Mouse (Mus musculus) forebrain, postnatal 0 days (tissue): ENCODE measurements around the gene Ppp1r10. TPM values are rescaled to one million over a fixed set of nuclear protein-coding genes. Genes with fewer than 3 reads are reported as not detected.

ENCODE experiments used
- ATAC-seq: fragments of 200-750 bp; cut with Nextera tagmentation; 2 replicates; pipeline ENCODE4 v1.8.0; 2017; ENCODE audit warnings: mild to moderate bottlenecking, moderate library complexity
- DNase-seq: peaks from one replicate; pipeline ENCODE4 v3.0.0-alpha.2; 2015
- H3K27ac ChIP-seq: fragments of 300-500 bp; sonication (generic); 2 replicates; pipeline ENCODE4 v1.5.1; 2014; ENCODE audit warnings: low read depth, mild to moderate bottlenecking, antibody characterized with exemption, low read length, moderate library complexity, mixed read lengths
- H3K27me3 ChIP-seq: fragments of 300-500 bp; sonication (generic); 2 replicates; pipeline ENCODE4 v1.6.1; 2014; ENCODE audit warnings: mild to moderate bottlenecking, low read length, mixed read lengths; ENCODE audit not compliant: insufficient read depth
- H3K36me3 ChIP-seq: fragments of 300-500 bp; sonication (generic); 2 replicates; pipeline ENCODE4 v1.6.1; 2014; ENCODE audit warnings: mild to moderate bottlenecking, moderate library complexity; ENCODE audit not compliant: insufficient read depth
- H3K4me1 ChIP-seq: fragments of 300-500 bp; sonication (generic); 2 replicates; pipeline ENCODE4 v1.6.1; 2014; ENCODE audit warnings: antibody characterized with exemption; ENCODE audit not compliant: insufficient read depth
- H3K4me2 ChIP-seq: fragments of 300-500 bp; sonication (generic); 2 replicates; pipeline ENCODE4 v1.6.1; 2014; ENCODE audit warnings: low read depth, mild to moderate bottlenecking, moderate library complexity
- H3K4me3 ChIP-seq: fragments of 300-500 bp; sonication (generic); 2 replicates; pipeline ENCODE4 v1.5.1; 2014; ENCODE audit warnings: low read depth, low read length, mixed read lengths
- H3K9ac ChIP-seq: fragments of 300-500 bp; sonication (generic); 2 replicates; pipeline ENCODE4 v1.6.1; 2014; ENCODE audit warnings: mild to moderate bottlenecking
- H3K9me3 ChIP-seq: fragments of 300-500 bp; sonication (generic); 2 replicates; pipeline ENCODE4 v1.6.1; 2016; ENCODE audit warnings: low read length
- CTCF ChIP-seq: sonication (generic); IDR thresholded peaks from 2 replicates; pipeline ENCODE4 v1.5.1; 2016; ENCODE audit warnings: antibody characterized with exemption, control low read depth, low read depth
- WGBS: fragments of 180-500 bp; shearing (Covaris S2); extraction: QIAGEN DNeasy Blood & Tissue Kit; methylation state at CpG from one replicate; pipeline ENCODE4 v1.1.7; 2014; 5-methylcytosine and 5-hydroxymethylcytosine counted together
- polyA plus RNA-seq: library from polyadenylated mRNA; unstranded; fragments of >200 nt; fragmentation: Nextera tagmentation; extraction: Ambion mirVana; gene quantifications from 2 replicates; pipeline ENCODE4 v1.2.1, GENCODE M21; 2015
- total RNA-seq: library from RNA; depleted of rRNA; stranded (reverse); fragments of >200 nt; gene quantifications from 2 replicates; pipeline ENCODE4 v1.2.3, GENCODE M21; 2014

Ppp1r10 gene
- total and polyA plus RNA-seq, 2 experiments from 2014 or later = 32.5 to 60.2 TPM

GRCm38 (mm10) chr17:35917143-35917462 lies 869 bp downstream of the Ppp1r10 start:
- DNase-seq (no peak), ATAC-seq (no peak)
- H3K36me3 ChIP-seq = peaks cover 8% of the 10 kb centered on the region; the same call in 1 of the 2 replicates
- peak overlapping the region; percentile 72 for H3K4me3 ChIP-seq
- H3K9ac ChIP-seq = peak overlapping the region; percentile 99
- H3K4me1 ChIP-seq = peaks cover 15% of the 10 kb centered on the region
- TF ChIP-seq CTCF = no peak
- H3K27me3 ChIP-seq = no peaks in the 10 kb centered on the region
- 0% methylated on average over 8 of the region's 8 CpGs for WGBS
- peak overlapping the region; percentile 100 for H3K27ac ChIP-seq
- H3K4me2 ChIP-seq = peak overlapping the region; percentile 79
- H3K9me3 ChIP-seq = no peaks in the 10 kb centered on the region

GRCm38 (mm10) chr17:35917463-35918251 lies 1.4 kb downstream of the Ppp1r10 start:
- H3K27ac ChIP-seq = peak overlapping the region; percentile 100
- H3K36me3 ChIP-seq = peaks cover 8% of the 10 kb centered on the region; the same call in 1 of the 2 replicates
- ATAC-seq (peak; percentile 43), DNase-seq (peak; percentile 89)
- H3K4me1 ChIP-seq = peaks cover 18% of the 10 kb centered on the region
- no peak for TF ChIP-seq CTCF
- no peaks in the 10 kb centered on the region for H3K27me3 ChIP-seq
- H3K4me2 ChIP-seq = peak overlapping the region; percentile 79
- WGBS = under 1% methylated on average over 13 of the region's 13 CpGs
- H3K9me3 ChIP-seq = no peaks in the 10 kb centered on the region
- H3K4me3 ChIP-seq = peak overlapping the region; percentile 72
- peak overlapping the region; percentile 99 for H3K9ac ChIP-seq

DNA sequence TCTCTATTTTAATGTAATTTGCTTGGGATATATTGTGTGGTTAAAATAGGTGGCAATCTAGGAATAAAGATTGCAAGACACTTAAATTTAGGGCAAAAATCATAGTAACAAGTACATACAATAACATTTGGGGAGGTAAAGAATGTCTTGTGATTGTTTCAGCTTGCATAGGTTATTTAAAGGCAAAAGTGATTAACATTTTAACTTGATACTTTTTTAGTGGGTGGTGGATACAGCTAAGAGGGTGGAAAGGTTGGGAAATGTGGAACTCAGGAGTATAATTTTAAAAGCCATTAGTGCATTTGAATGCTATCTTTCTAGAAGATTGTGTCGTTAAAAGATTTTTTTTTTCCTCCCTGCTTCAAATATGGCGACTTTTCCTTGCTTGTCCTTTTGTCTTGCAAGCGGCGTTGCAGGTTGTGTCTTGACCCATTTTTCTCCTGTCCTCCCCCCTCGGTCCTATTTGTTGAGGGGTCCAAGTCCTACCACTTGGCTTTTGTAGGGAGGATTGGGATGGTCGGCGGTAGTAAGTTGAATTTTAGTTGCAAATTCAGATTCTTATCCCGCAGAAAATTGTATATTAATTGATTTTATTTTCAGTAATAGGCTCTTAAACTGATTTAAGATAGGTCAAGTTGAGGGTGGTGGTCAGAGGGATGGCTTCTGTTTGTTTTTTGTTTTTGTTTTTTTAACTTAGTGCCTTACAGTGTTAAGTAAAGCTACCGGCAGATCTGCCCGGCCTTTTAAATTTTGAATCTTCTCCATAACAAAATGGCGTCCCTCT lies 2.2 kb downstream of the Ppp1r10 start:
- DNase-seq (no peak), ATAC-seq (no peak)
- under 1% methylated on average over 11 of the region's 11 CpGs for WGBS
- peak overlapping the region; percentile 100 for H3K27ac ChIP-seq
- H3K4me2 ChIP-seq = peak overlapping the region; percentile 79
- peak overlapping the region; percentile 99 for H3K9ac ChIP-seq
- peaks cover 5% of the 10 kb centered on the region for H3K36me3 ChIP-seq
- H3K9me3 ChIP-seq = no peaks in the 10 kb centered on the region
- H3K4me3 ChIP-seq = peak overlapping the region; percentile 72
- H3K27me3 ChIP-seq = no peaks in the 10 kb centered on the region
- H3K4me1 ChIP-seq = peaks cover 18% of the 10 kb centered on the region
- no peak for TF ChIP-seq CTCF

GRCm38 (mm10) chr17:35919060-35919715 lies 3.0 kb downstream of the Ppp1r10 start:
- Histone ChIP-seq H3K4me3 (peak overlapping the region; percentile 72), H3K27me3 (no peaks in the 10 kb centered on the region), H3K9ac (peak overlapping the region; percentile 99), H3K9me3 (no peaks in the 10 kb centered on the region), H3K27ac (peak overlapping the region; percentile 100), H3K4me2 (peak overlapping the region; percentile 79), H3K36me3 (peaks cover 11% of the 10 kb centered on the region), H3K4me1 (peaks cover 18% of the 10 kb centered on the region)
- ATAC-seq = peak; percentile 53
- DNase-seq = peak; percentile 97
- TF ChIP-seq CTCF = no peak
- 5% methylated on average over 7 of the region's 7 CpGs for WGBS

DNA sequence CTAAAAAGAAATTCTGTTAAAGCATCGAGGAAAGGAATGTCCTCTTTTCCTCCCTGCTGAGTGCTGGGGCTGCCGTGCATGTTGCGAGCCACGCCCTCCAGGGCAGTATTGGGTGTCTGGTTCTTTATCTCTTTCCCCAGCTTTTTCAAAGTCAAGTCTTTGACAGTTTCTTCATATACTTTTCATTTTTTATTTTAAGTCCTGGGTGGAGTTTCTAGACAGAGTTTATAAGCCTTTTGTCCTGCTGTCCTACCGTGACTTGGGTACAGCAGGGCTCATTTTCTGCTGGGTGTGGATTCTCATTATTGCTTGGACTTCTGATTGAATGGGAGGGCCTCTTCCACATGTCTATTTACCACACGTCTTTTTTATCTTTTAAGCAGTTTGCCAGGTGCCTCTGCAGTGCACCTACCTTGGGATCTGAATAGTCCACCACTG lies 3.6 kb downstream of the Ppp1r10 start:
- H3K9ac ChIP-seq = peak overlapping the region; percentile 99
- DNase-seq (no peak), ATAC-seq (no peak)
- peak overlapping the region; percentile 100 for H3K27ac ChIP-seq
- H3K27me3 ChIP-seq = no peaks in the 10 kb centered on the region
- H3K4me2 ChIP-seq = peak overlapping the region; percentile 79
- peaks cover 18% of the 10 kb centered on the region for H3K4me1 ChIP-seq
- WGBS = 35% methylated on average over 6 of the region's 6 CpGs
- peak overlapping the region; percentile 72 for H3K4me3 ChIP-seq
- peaks cover 18% of the 10 kb centered on the region for H3K36me3 ChIP-seq
- no peaks in the 10 kb centered on the region for H3K9me3 ChIP-seq
- no peak for TF ChIP-seq CTCF

DNA sequence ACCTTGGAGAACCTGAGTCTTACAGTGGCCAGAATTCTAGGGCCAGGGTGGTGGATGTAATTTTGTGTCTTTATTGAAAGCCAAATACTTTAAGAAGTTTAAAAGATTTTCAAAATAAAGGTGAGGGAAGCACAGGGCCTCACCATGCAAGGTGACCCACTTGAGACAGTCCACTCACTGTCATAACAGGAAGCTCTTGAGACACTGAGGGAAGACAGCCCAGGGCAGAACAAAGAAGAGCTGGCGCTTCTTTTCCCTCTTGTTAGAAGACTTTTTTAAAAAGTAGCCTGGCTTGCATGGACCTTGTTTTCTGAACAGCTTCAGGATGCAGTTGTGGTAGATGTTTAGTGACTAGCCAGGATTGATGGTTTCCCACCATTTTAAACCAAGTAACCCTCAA lies 4.2 kb downstream of the Ppp1r10 start:
- peak overlapping the region; percentile 99 for H3K9ac ChIP-seq
- ATAC-seq = no peak
- no peak overlapping the region for H3K4me3 ChIP-seq
- no peaks in the 10 kb centered on the region for H3K27me3 ChIP-seq
- no peaks in the 10 kb centered on the region for H3K9me3 ChIP-seq
- no peak for TF ChIP-seq CTCF
- peaks cover 18% of the 10 kb centered on the region for H3K4me1 ChIP-seq
- peak overlapping the region; percentile 100 for H3K27ac ChIP-seq
- H3K4me2 ChIP-seq = peak overlapping the region; percentile 79
- 68% methylated on average over 1 of the region's 1 CpGs for WGBS
- H3K36me3 ChIP-seq = peaks cover 23% of the 10 kb centered on the region
- no peak for DNase-seq
